Mouse (Mus musculus) cerebellum, adult 2 months (tissue): ENCODE measurements around the gene Lrrc30.

ENCODE experiments used
- CTCF ChIP-seq: fragments of 200-500 bp; IDR thresholded peaks from 2 replicates; pipeline ENCODE4 v1.5.1; 2011; ENCODE audit warnings: low read depth, mild to moderate bottlenecking, control low read depth, low read length, moderate library complexity, borderline replicate concordance; ENCODE audit not compliant: insufficient read depth
- POLR2A ChIP-seq: fragments of 200-500 bp; IDR thresholded peaks from 2 replicates; pipeline ENCODE4 v1.6.1; 2011; ENCODE audit warnings: low read length, control low read depth, borderline replicate concordance; ENCODE audit not compliant: insufficient read depth

GRCm38 (mm10) chr17:67636951-67637350 is 4.4 kb upstream of the Lrrc30 start:
- no peak for TF ChIP-seq POLR2A
- TF ChIP-seq CTCF = no peak
